Mouse (Mus musculus): Measurements from ENCODE around the gene Sh3tc1.

GRCm38 (mm10) chr5:35659503-35659902 is 80.3 kb downstream of the Sh3tc1 start:
- TF ChIP-seq POLR2A (IDR thresholded peaks at IDR 0.05; ENCODE audit: low read depth, low read length): no peak
- TF ChIP-seq CTCF (conservative IDR thresholded peaks at IDR 0.05; ENCODE audit: insufficient read depth, insufficient read length, low read depth, low read length): no peak
